Mouse (Mus musculus) midbrain, embryonic 14.5 days (tissue): ENCODE results near the gene Traf7. TPM values are rescaled to one million over a fixed set of nuclear protein-coding genes. Genes with fewer than 3 reads are reported as not detected.

Experiments
- ATAC-seq: fragments of 200-750 bp; cut with Nextera tagmentation; 2 replicates; pipeline ENCODE4 v1.8.0; 2017; ENCODE audit warnings: moderate number of reproducible peaks, moderate library complexity; ENCODE audit not compliant: low FRiP score, low TSS enrichment
- DNase-seq: peaks from one replicate; pipeline ENCODE4 v3.0.0-alpha.2; 2015
- H3K27ac ChIP-seq: fragments of 300-500 bp; sonication (generic); replicated peaks from 2 replicates; pipeline ENCODE4 v1.5.1; 2014; ENCODE audit warnings: mild to moderate bottlenecking, low read depth, low read length, moderate library complexity
- H3K27me3 ChIP-seq: fragments of 300-500 bp; sonication (generic); 2 replicates; pipeline ENCODE4 v1.6.1; 2014; ENCODE audit warnings: low read length, control low read depth, mixed read lengths; ENCODE audit not compliant: control insufficient read depth, insufficient read depth
- H3K36me3 ChIP-seq: fragments of 300-500 bp; sonication (generic); 2 replicates; pipeline ENCODE4 v1.6.1; 2014; ENCODE audit warnings: low read length, control low read depth; ENCODE audit not compliant: control insufficient read depth, insufficient read depth
- H3K4me1 ChIP-seq: fragments of 300-500 bp; sonication (generic); 2 replicates; pipeline ENCODE4 v1.6.1; 2014; ENCODE audit warnings: mild to moderate bottlenecking, antibody characterized with exemption, low read length, control low read depth; ENCODE audit not compliant: control insufficient read depth, insufficient read depth
- H3K4me2 ChIP-seq: fragments of 300-500 bp; sonication (generic); 2 replicates; pipeline ENCODE4 v1.6.1; 2014; ENCODE audit warnings: mild to moderate bottlenecking, low read length, moderate library complexity
- H3K4me3 ChIP-seq: fragments of 300-500 bp; sonication (generic); replicated peaks from 2 replicates; pipeline ENCODE4 v1.5.1; 2014; ENCODE audit warnings: low read depth, low read length
- H3K9ac ChIP-seq: fragments of 300-500 bp; sonication (generic); replicated peaks from 2 replicates; pipeline ENCODE4 v1.6.1; 2014; ENCODE audit warnings: mild to moderate bottlenecking, low read length, moderate library complexity
- H3K9me3 ChIP-seq: fragments of 300-500 bp; sonication (generic); 2 replicates; pipeline ENCODE4 v1.6.1; 2016; ENCODE audit warnings: low read length, control low read depth, mixed read lengths; ENCODE audit not compliant: control insufficient read depth
- WGBS: fragments of 180-500 bp; shearing (Covaris S2); extraction: QIAGEN DNeasy Blood & Tissue Kit; methylation state at CpG from one replicate; pipeline ENCODE4 v1.1.7; 2014; 5-methylcytosine and 5-hydroxymethylcytosine counted together
- polyA plus RNA-seq: library from polyadenylated mRNA; unstranded; fragments of >200 nt; fragmentation: Nextera tagmentation; extraction: Ambion mirVana; gene quantifications from 2 replicates; pipeline ENCODE4 v1.2.1, GENCODE M21; 2014

Gene Traf7
- polyA plus RNA-seq, 1 experiment from 2014 or later = 86.2 TPM

DNA sequence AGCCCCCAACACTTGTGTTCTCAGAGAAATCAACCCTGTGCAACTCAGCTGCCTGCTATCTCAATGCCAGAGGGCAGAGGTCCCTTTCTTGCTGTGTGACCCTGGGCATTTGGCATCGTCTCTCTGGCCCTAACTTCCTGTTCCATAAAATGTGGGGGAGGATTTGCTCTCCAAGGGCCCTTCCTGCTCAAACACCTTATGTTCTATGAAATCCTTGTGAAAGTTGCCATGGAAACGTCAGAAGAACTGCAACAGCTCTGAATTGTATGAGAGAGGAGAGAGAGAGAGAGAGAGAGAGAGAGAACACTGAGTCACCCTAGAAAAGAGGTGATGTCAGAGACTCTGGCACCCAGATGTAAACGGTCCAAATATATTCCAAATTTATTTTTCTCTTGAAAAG, 9.8 kb upstream of the Traf7 start:
- 35% methylated on average over 3 of the region's 3 CpGs for WGBS
- no peaks in the 10 kb centered on the region for H3K9me3 ChIP-seq
- no peaks in the 10 kb centered on the region for H3K36me3 ChIP-seq
- no peak overlapping the region; the same call in 1 of the 2 replicates for H3K9ac ChIP-seq
- H3K4me2 ChIP-seq = no peak overlapping the region
- no peak overlapping the region for H3K4me3 ChIP-seq
- H3K27me3 ChIP-seq = no peaks in the 10 kb centered on the region
- peaks cover 9% of the 10 kb centered on the region for H3K4me1 ChIP-seq
- peak overlapping the region; percentile 45; the same call in 1 of the 2 replicates for H3K27ac ChIP-seq
- peak; percentile 63 for DNase-seq
- no peak for ATAC-seq

DNA sequence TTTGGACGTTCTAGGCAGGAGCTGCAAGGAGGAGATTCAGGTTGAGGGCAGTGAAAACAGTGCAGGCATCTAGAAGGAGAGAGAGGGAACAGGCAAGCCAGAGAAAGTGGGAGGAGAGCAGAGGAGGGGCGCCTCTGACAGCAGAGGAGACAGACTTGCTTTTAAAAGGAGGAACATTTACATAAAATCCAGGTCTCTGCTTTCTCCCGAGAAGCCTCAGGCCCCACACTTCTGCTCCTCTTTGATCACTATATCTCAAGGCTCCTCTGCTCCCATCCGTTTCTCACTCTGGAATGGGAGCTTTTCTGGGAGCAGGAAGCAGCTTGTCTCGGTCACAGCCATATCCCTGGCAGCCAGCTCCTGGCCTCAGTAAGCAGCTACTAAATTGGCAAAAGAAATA, 7.6 kb upstream of the Traf7 start:
- ATAC-seq = no peak
- Histone ChIP-seq H3K9ac (no peak overlapping the region), H3K4me2 (no peak overlapping the region), H3K4me3 (no peak overlapping the region), H3K27me3 (no peaks in the 10 kb centered on the region), H3K4me1 (peaks cover 9% of the 10 kb centered on the region), H3K36me3 (peaks cover 11% of the 10 kb centered on the region), H3K9me3 (no peaks in the 10 kb centered on the region), H3K27ac (no peak overlapping the region)
- WGBS = 53% methylated on average over 5 of the region's 5 CpGs
- DNase-seq = no peak

DNA sequence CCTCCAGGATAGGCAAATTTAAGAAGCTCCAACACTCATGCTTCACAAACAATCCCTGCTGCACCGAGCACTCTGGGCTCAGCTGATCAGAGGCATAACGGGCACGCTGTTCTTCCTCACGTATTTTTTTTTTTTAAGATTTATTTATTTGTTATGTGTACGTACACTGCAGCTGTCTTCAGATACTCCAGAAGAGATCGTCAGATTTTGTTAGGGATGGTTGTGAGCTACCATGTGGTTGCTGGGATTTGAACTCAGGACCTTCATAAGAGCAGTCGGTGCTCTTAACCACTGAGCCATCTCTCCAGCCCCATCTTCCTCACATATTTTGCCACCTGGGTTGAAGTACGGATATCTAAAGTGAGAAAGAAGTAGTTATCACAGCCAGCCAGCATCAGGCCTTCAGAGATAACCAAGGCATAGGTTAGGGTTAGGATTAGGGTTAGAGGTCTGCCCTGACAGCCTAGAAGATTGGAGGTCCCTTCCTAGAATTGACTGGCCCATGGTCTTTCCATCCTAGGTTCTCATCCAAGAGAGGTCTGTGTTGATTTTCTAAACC, 6.5 kb upstream of the Traf7 start, which contains the start of gene Rab26:
Rab26 (minus strand) TSS at position 51 of the 559 bp plus-strand sequence.
- peak within 1 kb of the TSS; percentile 24 for H3K4me3 ChIP-seq
- H3K9me3 ChIP-seq = no peaks in the 10 kb centered on the region
- peaks cover 16% of the 10 kb centered on the region for H3K36me3 ChIP-seq
- ATAC-seq (no peak), DNase-seq (no peak)
- WGBS = 89% methylated on average over 8 of the region's 8 CpGs
- H3K27me3 ChIP-seq = no peaks in the 10 kb centered on the region
- peak within 1 kb of the TSS; percentile 54 for H3K9ac ChIP-seq
- H3K4me2 ChIP-seq = peak within 1 kb of the TSS; percentile 59
- H3K4me1 ChIP-seq = peaks cover 18% of the 10 kb centered on the region
- no peak within 1 kb of the TSS for H3K27ac ChIP-seq

DNA sequence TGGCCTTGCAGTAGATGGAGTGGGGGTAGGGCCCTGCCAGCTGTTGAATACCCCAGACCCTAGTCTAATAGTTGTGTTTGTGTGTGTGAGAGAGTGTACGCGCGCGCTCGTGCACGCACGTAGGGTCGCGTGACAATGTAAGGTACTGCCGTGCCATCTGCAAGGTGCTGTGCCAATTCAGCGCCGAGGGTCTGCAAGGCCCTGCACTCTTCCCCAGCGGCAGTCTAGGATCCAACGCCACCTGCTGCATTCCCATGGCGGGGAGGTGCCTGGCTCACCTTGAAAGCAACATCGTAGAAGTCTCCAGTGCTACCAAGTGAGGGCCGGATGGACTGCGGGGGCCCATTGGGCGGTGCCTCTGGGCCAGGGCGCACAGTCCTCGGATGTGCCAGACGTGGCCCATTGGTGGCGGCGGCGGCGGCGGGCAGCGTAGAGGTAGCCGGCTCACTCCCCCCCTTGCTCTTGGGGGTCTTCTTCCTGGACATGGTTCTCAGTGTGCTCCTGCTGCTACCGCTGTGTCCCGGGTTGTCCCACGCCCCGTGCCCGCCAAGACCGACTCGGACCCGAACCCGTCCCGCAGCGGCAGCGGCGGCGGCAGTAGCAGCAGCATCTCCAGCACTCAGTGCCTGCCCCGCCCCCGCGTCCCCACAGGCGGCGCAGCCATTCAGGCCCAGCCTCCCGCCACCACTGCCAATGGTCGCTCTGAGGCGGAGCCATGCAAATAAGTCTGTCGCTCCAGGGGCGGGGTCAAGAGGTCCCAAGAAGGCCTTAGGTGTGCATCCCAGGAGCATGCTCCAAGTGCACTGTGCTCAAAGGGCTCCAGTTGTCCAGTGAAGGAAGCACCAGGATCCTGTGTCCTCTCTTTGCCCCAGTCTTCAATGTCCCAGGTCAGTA, 5.6 kb upstream of the Traf7 start:
- whole genome bisulfite sequencing = 6% methylated on average over 53 of the region's 53 CpGs
- Histone ChIP-seq H3K4me3 (peak overlapping the region; percentile 24), H3K27ac (no peak overlapping the region), H3K9me3 (no peaks in the 10 kb centered on the region), H3K27me3 (no peaks in the 10 kb centered on the region), H3K36me3 (peaks cover 16% of the 10 kb centered on the region), H3K4me1 (peaks cover 25% of the 10 kb centered on the region), H3K9ac (peak overlapping the region; percentile 54), H3K4me2 (peak overlapping the region; percentile 59)
- ATAC-seq (no peak), DNase-seq (peak; percentile 82)

DNA sequence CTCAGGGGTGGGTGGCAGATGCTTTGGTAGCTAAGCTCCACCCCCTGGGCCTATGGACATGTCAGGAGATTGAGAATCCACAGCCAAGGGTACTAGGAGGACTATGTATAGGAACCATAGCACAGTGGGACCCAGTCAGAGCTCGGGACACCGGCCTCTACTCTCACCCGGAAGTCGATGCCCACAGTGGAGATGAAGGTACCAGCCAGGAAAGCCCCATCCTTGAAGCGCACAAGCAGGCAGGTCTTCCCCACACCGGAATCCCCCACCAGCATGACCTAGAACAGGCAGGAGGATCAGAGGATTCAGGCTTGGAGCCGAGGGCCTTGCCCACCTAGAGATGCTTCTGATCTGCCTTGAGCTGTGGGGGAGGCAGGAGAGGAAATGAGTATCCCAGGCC, 4.3 kb upstream of the Traf7 start:
- H3K36me3 ChIP-seq = peaks cover 16% of the 10 kb centered on the region
- peaks cover 24% of the 10 kb centered on the region for H3K4me1 ChIP-seq
- H3K27ac ChIP-seq = no peak overlapping the region
- DNase-seq = no peak
- WGBS = 77% methylated on average over 7 of the region's 7 CpGs
- no peaks in the 10 kb centered on the region for H3K27me3 ChIP-seq
- no peak for ATAC-seq
- H3K9me3 ChIP-seq = no peaks in the 10 kb centered on the region
- H3K4me2 ChIP-seq = no peak overlapping the region
- no peak overlapping the region for H3K4me3 ChIP-seq
- no peak overlapping the region for H3K9ac ChIP-seq

DNA sequence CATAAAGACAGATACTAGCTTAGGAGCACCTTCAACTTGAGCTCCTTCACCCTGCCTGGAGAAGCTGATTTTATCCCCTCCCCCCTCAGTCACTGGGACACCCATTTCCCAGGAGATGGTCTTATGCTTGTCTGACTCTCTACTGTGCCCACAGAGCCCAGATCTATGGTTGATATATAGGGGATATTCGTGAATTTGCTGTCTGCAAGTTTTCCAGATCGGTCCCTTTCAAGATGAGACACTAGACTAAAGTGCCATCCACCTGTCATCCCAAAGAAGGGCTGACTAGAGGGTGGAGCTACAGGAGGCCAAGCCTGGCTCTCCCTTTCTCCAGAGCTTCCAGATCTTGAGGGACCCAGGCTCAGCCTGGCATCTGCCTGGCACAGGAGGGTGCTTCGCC, 3.3 kb upstream of the Traf7 start:
- Histone ChIP-seq H3K4me1 (peaks cover 30% of the 10 kb centered on the region), H3K9ac (0 out of 2 replicates have a peak overlapping the region, but pooled peaks have one; percentile 16), H3K9me3 (no peaks in the 10 kb centered on the region), H3K4me2 (no peak overlapping the region), H3K36me3 (peaks cover 16% of the 10 kb centered on the region), H3K4me3 (no peak overlapping the region), H3K27me3 (no peaks in the 10 kb centered on the region), H3K27ac (no peak overlapping the region)
- no peak for ATAC-seq
- no peak for DNase-seq
- WGBS = 67% methylated on average over 3 of the region's 3 CpGs

DNA sequence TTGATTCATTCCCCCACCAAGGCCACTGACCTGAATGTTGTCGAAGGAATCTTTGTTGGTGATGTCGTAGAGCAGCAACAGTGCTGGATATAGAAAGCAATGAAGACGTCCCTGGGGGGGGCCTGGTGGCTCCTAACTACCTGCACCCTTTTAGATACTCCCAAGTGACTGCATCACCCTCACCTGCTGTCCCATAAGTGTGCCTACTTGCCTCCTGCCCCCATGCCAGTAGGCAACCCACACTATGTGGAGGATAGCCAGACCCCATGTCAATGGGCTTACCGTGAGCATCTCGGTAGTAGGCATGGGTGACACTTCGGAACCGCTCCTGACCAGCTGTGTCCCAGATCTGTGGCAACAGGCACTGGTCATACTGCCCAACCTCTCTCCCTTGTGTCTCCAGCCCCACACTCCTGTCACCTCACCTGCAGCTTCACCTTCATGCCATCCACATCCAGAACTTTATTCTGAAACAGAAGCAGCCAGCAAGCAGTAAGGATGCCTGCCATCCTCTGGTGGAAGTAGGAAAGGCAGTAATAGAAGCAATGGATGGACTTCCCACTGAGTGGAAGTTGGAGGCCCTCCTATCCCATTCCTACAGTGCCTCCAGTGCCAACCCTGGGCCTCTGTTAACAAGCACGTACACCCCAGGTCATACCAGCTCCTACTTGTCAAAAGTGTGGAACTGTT, 2.8 kb upstream of the Traf7 start:
- H3K27me3 ChIP-seq = no peaks in the 10 kb centered on the region
- H3K9ac ChIP-seq = peak overlapping the region; percentile 49; the same call in 1 of the 2 replicates
- DNase-seq (no peak), ATAC-seq (no peak)
- H3K4me2 ChIP-seq = 0 out of 2 replicates have a peak overlapping the region, but pooled peaks have one; percentile 91
- 33% methylated on average over 8 of the region's 8 CpGs for WGBS
- H3K4me3 ChIP-seq = no peak overlapping the region
- no peak overlapping the region for H3K27ac ChIP-seq
- H3K9me3 ChIP-seq = no peaks in the 10 kb centered on the region
- H3K4me1 ChIP-seq = peaks cover 30% of the 10 kb centered on the region
- peaks cover 16% of the 10 kb centered on the region for H3K36me3 ChIP-seq

DNA sequence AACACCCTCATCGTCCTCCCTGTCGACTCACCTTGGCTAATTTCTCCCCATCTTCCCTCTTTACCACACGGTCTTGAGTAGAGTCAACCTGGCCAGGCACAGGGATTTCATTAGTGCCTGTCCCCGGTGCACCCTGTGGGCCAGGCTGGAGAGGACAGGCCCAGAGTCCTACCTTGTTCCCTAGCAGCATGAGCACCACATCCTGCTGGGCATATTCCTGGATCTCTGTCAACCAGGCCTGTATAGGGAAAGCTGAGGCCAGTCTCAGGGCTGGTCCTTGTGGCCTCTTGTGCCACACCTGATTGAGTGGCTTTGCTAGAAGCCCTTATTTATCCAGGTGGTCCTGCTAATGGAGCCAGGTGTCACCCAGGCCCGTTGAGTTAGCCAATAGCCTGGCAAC, 2.1 kb upstream of the Traf7 start:
- H3K36me3 ChIP-seq = peaks cover 17% of the 10 kb centered on the region
- 30% methylated on average over 5 of the region's 5 CpGs for WGBS
- peak overlapping the region; percentile 81 for H3K4me3 ChIP-seq
- no peak for DNase-seq
- H3K9ac ChIP-seq = peak overlapping the region; percentile 49
- ATAC-seq = no peak
- no peaks in the 10 kb centered on the region for H3K27me3 ChIP-seq
- peak overlapping the region; percentile 91 for H3K4me2 ChIP-seq
- H3K9me3 ChIP-seq = no peaks in the 10 kb centered on the region
- peaks cover 30% of the 10 kb centered on the region for H3K4me1 ChIP-seq
- H3K27ac ChIP-seq = peak overlapping the region; percentile 37; the same call in 1 of the 2 replicates
